In the genomic region with DNA sequence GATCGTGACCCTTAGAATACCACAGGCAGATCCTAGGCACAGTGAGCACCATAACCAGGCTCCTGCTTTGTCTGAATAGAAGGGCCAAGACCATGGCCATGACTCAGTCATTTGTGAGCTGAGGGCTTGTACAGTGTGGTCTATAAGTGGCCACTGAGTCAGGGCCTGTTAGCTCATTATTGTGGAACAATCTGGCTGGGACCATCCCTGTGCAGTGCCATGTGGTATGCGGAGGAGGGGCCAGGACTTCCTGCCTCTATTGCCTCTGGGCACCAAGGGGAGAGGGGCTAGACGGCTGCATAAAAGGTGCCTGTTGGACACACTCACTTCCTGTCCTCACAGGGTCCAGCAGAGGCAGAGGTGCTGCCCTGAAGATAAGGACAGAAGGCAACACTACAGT, we compare ENCODE assay signal across 17 mouse cellular contexts. TPM values are rescaled to one million over a fixed set of nuclear protein-coding genes. Genes with fewer than 3 reads are reported as not detected.
DNase-seq lines count a peak whose midpoint lies in the region; ATAC-seq lines count a peak whose summit lies in the region.
"Had no signal": no experiment of that assay in that cellular context is flagged by ENCODE, and none has a peak within 500 bp of the region (broad histone marks: within the 10 kb centered on the region; RNA-seq: fewer than 3 reads in every experiment).

No protein-coding gene starts in this region.

- H3K9ac ChIP-seq in heart, embryonic 15.5 days = no peak overlapping the region
- H3K9ac ChIP-seq in neural tube, embryonic 14.5 days (replicated peaks; ENCODE audit: low read depth, low read length) = no peak overlapping the region
- H3K9ac ChIP-seq in embryonic facial prominence, embryonic 14.5 days (ENCODE audit: low read depth, low read length) = no peak overlapping the region
- H3K9ac ChIP-seq: liver, embryonic 14.5 days; neural tube, embryonic 12.5 days had no signal

- 60% methylated on average over 3 of the region's 3 CpGs for WGBS in heart, embryonic 15.5 days
- 67% methylated on average over 3 of the region's 3 CpGs for WGBS in neural tube, embryonic 14.5 days
- 47% methylated on average over 3 of the region's 3 CpGs for WGBS in embryonic facial prominence, embryonic 14.5 days

- no peak overlapping the region for H3K4me3 ChIP-seq in heart, embryonic 15.5 days
- no peak overlapping the region for H3K4me3 ChIP-seq in neural tube, embryonic 14.5 days (ENCODE audit: low read depth, low read length)
- H3K4me3 ChIP-seq in embryonic facial prominence, embryonic 14.5 days (ENCODE audit: low read depth, low read length) = no peak overlapping the region
- H3K4me3 ChIP-seq: erythroblast, embryonic 14.5 days; heart, adult 2 months; neural tube, embryonic 12.5 days had no signal

- 0 out of 2 replicates have a peak, but pooled peaks have one; percentile 19 for ATAC-seq in heart, embryonic 15.5 days (replicated peaks; ENCODE audit: insufficient number of reproducible peaks, insufficient read depth, low FRiP score, low read depth)
- ATAC-seq in neural tube, embryonic 14.5 days (ENCODE audit: low read depth) = peak; percentile 38; the same call in 1 of the 2 replicates
- peak; percentile 35; the same call in 1 of the 2 replicates for ATAC-seq in embryonic facial prominence, embryonic 14.5 days (ENCODE audit: low read depth)
- no peak for ATAC-seq in cerebellum, adult (ENCODE audit: insufficient number of reproducible peaks, low FRiP score, low TSS enrichment)
- ATAC-seq: hindbrain, postnatal 0 days had no signal

- no peak overlapping the region for H3K4me2 ChIP-seq in heart, embryonic 15.5 days
- H3K4me2 ChIP-seq in neural tube, embryonic 14.5 days (ENCODE audit: low read depth, low read length) = no peak overlapping the region
- H3K4me2 ChIP-seq in embryonic facial prominence, embryonic 14.5 days (ENCODE audit: low read depth, low read length) = no peak overlapping the region
- H3K4me2 ChIP-seq: neural tube, embryonic 12.5 days had no signal

- no peak for DNase-seq in heart, postnatal 4 days
- DNase-seq in neural tube, embryonic 10.5 days (ENCODE audit: extremely low spot score, low spot score) = no peak
- DNase-seq in embryonic facial prominence, embryonic 14.5 days (ENCODE audit: low spot score) = no peak
- DNase-seq in thymus, postnatal 25 days = no peak
- DNase-seq in frontal cortex, adult 2 months (ENCODE audit: extremely low spot score in 1 of 2, low spot score in 1 of 2) = no peak
- DNase-seq: cerebellum, adult 9-11 months; heart, adult 2 months; kidney, postnatal 25 days; right cerebral cortex, adult 18-20 months had no signal

- H3K27me3 ChIP-seq in heart, embryonic 15.5 days = no peaks in the 10 kb centered on the region
- no peaks in the 10 kb centered on the region for H3K27me3 ChIP-seq in neural tube, embryonic 14.5 days (ENCODE audit: control insufficient read depth, insufficient read depth, low read length)
- H3K27me3 ChIP-seq in embryonic facial prominence, embryonic 14.5 days (replicated peaks; ENCODE audit: control insufficient read depth, insufficient read depth, low read length) = no peaks in the 10 kb centered on the region
- H3K27me3 ChIP-seq: CH12.LX; neural tube, embryonic 12.5 days had no signal

- no peak overlapping the region for H3K27ac ChIP-seq in heart, embryonic 15.5 days
- no peak overlapping the region for H3K27ac ChIP-seq in neural tube, embryonic 14.5 days (ENCODE audit: low read depth, low read length)
- H3K27ac ChIP-seq in embryonic facial prominence, embryonic 14.5 days (replicated peaks; ENCODE audit: low read depth, low read length) = no peak overlapping the region
- H3K27ac ChIP-seq: heart, adult 2 months; hindbrain, postnatal 0 days; liver, embryonic 14.5 days; neural tube, embryonic 12.5 days had no signal

- no peaks in the 10 kb centered on the region for H3K9me3 ChIP-seq in heart, embryonic 15.5 days (replicated peaks)
- H3K9me3 ChIP-seq in neural tube, embryonic 14.5 days (ENCODE audit: control insufficient read depth, low read length) = no peaks in the 10 kb centered on the region
- no peaks in the 10 kb centered on the region for H3K9me3 ChIP-seq in embryonic facial prominence, embryonic 14.5 days (ENCODE audit: control insufficient read depth, low read length)
- H3K9me3 ChIP-seq: neural tube, embryonic 12.5 days had no signal

- peaks cover 90% of the 10 kb centered on the region for H3K36me3 ChIP-seq in heart, embryonic 15.5 days
- H3K36me3 ChIP-seq in neural tube, embryonic 14.5 days (ENCODE audit: control insufficient read depth, insufficient read depth, low read length) = peaks cover 93% of the 10 kb centered on the region
- H3K36me3 ChIP-seq in embryonic facial prominence, embryonic 14.5 days (ENCODE audit: control insufficient read depth, insufficient read depth, low read length) = peaks cover 100% of the 10 kb centered on the region

- peaks cover 14% of the 10 kb centered on the region; the same call in 1 of the 2 replicates for H3K4me1 ChIP-seq in heart, embryonic 15.5 days (replicated peaks)
- H3K4me1 ChIP-seq in neural tube, embryonic 14.5 days (ENCODE audit: control insufficient read depth, insufficient read depth, low read length) = 0 out of 2 replicates have a peak, but pooled peaks cover 4% of the 10 kb centered on the region
- no peaks in the 10 kb centered on the region for H3K4me1 ChIP-seq in embryonic facial prominence, embryonic 14.5 days (ENCODE audit: control insufficient read depth, insufficient read depth, low read length)

RNA-seq across cellular contexts. Expression of a gene that starts 8.3 kb away (rescaled TPM):
- 347 and 368 TPM in 2 replicates for polyA plus RNA-seq in heart, embryonic 15.5 days (2015; fragmentation: Nextera tagmentation; extraction: Ambion mirVana)
- 100 to 1,000 TPM; 174 to 190 TPM for total RNA-seq in heart, postnatal 4 days (2021)
- polyA plus RNA-seq in neural tube, embryonic 14.5 days (2014; fragmentation: Nextera tagmentation; extraction: Ambion mirVana) = 585 and 653 TPM in 2 replicates
- 494 and 573 TPM in 2 replicates for polyA plus RNA-seq in embryonic facial prominence, embryonic 14.5 days (2014; fragmentation: Nextera tagmentation; extraction: Ambion mirVana)
- polyA plus RNA-seq in frontal cortex, adult 2 months (2012; rRNA removed) = 200 and 230 TPM in 2 replicates

RNA-seq across cellular contexts. Expression of a gene that starts 8.4 kb away (rescaled TPM):
- polyA plus RNA-seq in heart, embryonic 15.5 days (2015; fragmentation: Nextera tagmentation; extraction: Ambion mirVana) = 2.5 and 4.1 TPM in 2 replicates
- total RNA-seq in heart, postnatal 4 days (2021) = 1 to 10 TPM; 4.0 TPM
- 57.8 and 58.8 TPM in 2 replicates for polyA plus RNA-seq in neural tube, embryonic 14.5 days (2014; fragmentation: Nextera tagmentation; extraction: Ambion mirVana)
- polyA plus RNA-seq in embryonic facial prominence, embryonic 14.5 days (2014; fragmentation: Nextera tagmentation; extraction: Ambion mirVana) = 4.2 and 4.6 TPM in 2 replicates
- 35.2 and 35.5 TPM in 2 replicates for polyA plus RNA-seq in frontal cortex, adult 2 months (2012; rRNA removed)

RNA-seq across cellular contexts. Expression of a gene that starts 9.2 kb away (rescaled TPM):
- polyA plus RNA-seq in heart, embryonic 15.5 days (2015; fragmentation: Nextera tagmentation; extraction: Ambion mirVana) = 5.5 and 6.3 TPM in 2 replicates
- total RNA-seq in heart, postnatal 4 days (2021) = 10 to 100 TPM; 48.7 to 49.8 TPM
- 14.1 and 17.3 TPM in 2 replicates for polyA plus RNA-seq in neural tube, embryonic 14.5 days (2014; fragmentation: Nextera tagmentation; extraction: Ambion mirVana)
- 6.1 and 6.3 TPM in 2 replicates for polyA plus RNA-seq in embryonic facial prominence, embryonic 14.5 days (2014; fragmentation: Nextera tagmentation; extraction: Ambion mirVana)
- polyA plus RNA-seq in frontal cortex, adult 2 months (2012; rRNA removed) = 85.2 and 88.4 TPM in 2 replicates

RNA-seq across cellular contexts. Expression of a gene that starts 36.4 kb away (rescaled TPM):
- polyA plus RNA-seq in heart, embryonic 15.5 days (2015; fragmentation: Nextera tagmentation; extraction: Ambion mirVana) = 24.4 and 25.8 TPM in 2 replicates
- total RNA-seq in heart, postnatal 4 days (2021) = 10 to 100 TPM; 14.2 to 16.5 TPM
- polyA plus RNA-seq in neural tube, embryonic 14.5 days (2014; fragmentation: Nextera tagmentation; extraction: Ambion mirVana) = 33.3 and 34.2 TPM in 2 replicates
- 19.8 and 24.5 TPM in 2 replicates for polyA plus RNA-seq in embryonic facial prominence, embryonic 14.5 days (2014; fragmentation: Nextera tagmentation; extraction: Ambion mirVana)
- polyA plus RNA-seq in frontal cortex, adult 2 months (2012; rRNA removed) = 28.8 and 31.5 TPM in 2 replicates

RNA-seq across cellular contexts. Expression of a gene that starts 57.5 kb away (rescaled TPM):
- polyA plus RNA-seq in heart, embryonic 15.5 days (2015; fragmentation: Nextera tagmentation; extraction: Ambion mirVana) = 1.9 and 2.1 TPM in 2 replicates
- total RNA-seq in heart, postnatal 4 days (2021) = 10 to 100 TPM; 18.3 to 20.6 TPM
- polyA plus RNA-seq in neural tube, embryonic 14.5 days (2014; fragmentation: Nextera tagmentation; extraction: Ambion mirVana) = 6.6 TPM in 2 replicates
- 3.0 and 4.2 TPM in 2 replicates for polyA plus RNA-seq in embryonic facial prominence, embryonic 14.5 days (2014; fragmentation: Nextera tagmentation; extraction: Ambion mirVana)
- polyA plus RNA-seq in frontal cortex, adult 2 months (2012; rRNA removed) = 14.1 and 15.1 TPM in 2 replicates
